Mouse (Mus musculus): ENCODE measurements around the gene Dnah11.

- TF ChIP-seq POLR2A (IDR thresholded peaks at IDR 0.05; ENCODE audit: control insufficient read depth, extremely low read depth, insufficient read depth, low read length, poor library complexity) (no peak), CTCF (IDR thresholded peaks at IDR 0.05; ENCODE audit: borderline replicate concordance, control insufficient read depth, extremely low read depth, insufficient read depth, low read length, poor library complexity) (no peak)
Measured at GRCm38 (mm10) chr12:117903671-117904070, 295.2 kb downstream of the Dnah11 start.
